Mouse (Mus musculus): ENCODE measurements around the gene Gm11146.

Gene Gm11146

GRCm38 (mm10) chr16:77556446-77557105, 45.3 kb downstream of the Gm11146 start:
- no peak for DNase-seq (ENCODE audit: low spot score)

- no peak for DNase-seq (ENCODE audit: low spot score)
These were observed 50.8 kb downstream of the Gm11146 start for GRCm38 (mm10) chr16:77551051-77551450.
